Mouse (Mus musculus) cortical plate, adult 2 months (tissue): Measurements from ENCODE around the gene Dnaic1.

ENCODE experiments used
- CTCF ChIP-seq: fragments of 200-500 bp; IDR thresholded peaks from 2 replicates; pipeline ENCODE4 v1.5.1; 2011; ENCODE audit warnings: mild to moderate bottlenecking, control low read depth, low read length; ENCODE audit not compliant: insufficient read depth; ENCODE audit errors: extremely low read depth
- POLR2A ChIP-seq: fragments of 200-500 bp; IDR thresholded peaks from 2 replicates; pipeline ENCODE4 v1.6.1; 2011; ENCODE audit warnings: mild to moderate bottlenecking, low read length, control low read depth; ENCODE audit not compliant: insufficient read depth; ENCODE audit errors: extremely low read depth

GRCm38 (mm10) chr4:41663614-41664013 lies 94.0 kb downstream of the Dnaic1 start:
- no peak for TF ChIP-seq CTCF
- TF ChIP-seq POLR2A, result no peak
